Mouse (Mus musculus) neural tube, embryonic 15.5 days (tissue): ENCODE results near the gene Nsf. TPM values are rescaled to one million over a fixed set of nuclear protein-coding genes. Genes with fewer than 3 reads are reported as not detected.

Experiments
- ATAC-seq: fragments of 200-750 bp; cut with Nextera tagmentation; 2 replicates; pipeline ENCODE4 v1.8.0; 2017; ENCODE audit warnings: mild to moderate bottlenecking, moderate TSS enrichment, moderate library complexity; ENCODE audit not compliant: low FRiP score
- H3K27ac ChIP-seq: fragments of 300-500 bp; sonication (generic); replicated peaks from 2 replicates; pipeline ENCODE4 v1.5.1; 2015; ENCODE audit warnings: mild to moderate bottlenecking, inconsistent platforms
- H3K27me3 ChIP-seq: fragments of 300-500 bp; sonication (generic); replicated peaks from 2 replicates; pipeline ENCODE4 v1.6.1; 2015; ENCODE audit warnings: inconsistent platforms
- H3K36me3 ChIP-seq: fragments of 300-500 bp; sonication (generic); 2 replicates; pipeline ENCODE4 v1.6.1; 2015; ENCODE audit warnings: inconsistent platforms
- H3K4me1 ChIP-seq: fragments of 300-500 bp; sonication (generic); 2 replicates; pipeline ENCODE4 v1.6.1; 2015; ENCODE audit warnings: inconsistent platforms
- H3K4me2 ChIP-seq: fragments of 300-500 bp; sonication (generic); 2 replicates; pipeline ENCODE4 v1.6.1; 2015; ENCODE audit warnings: inconsistent platforms, mild to moderate bottlenecking, moderate library complexity
- H3K4me3 ChIP-seq: fragments of 300-500 bp; sonication (generic); replicated peaks from 2 replicates; pipeline ENCODE4 v1.5.1; 2015; ENCODE audit warnings: mild to moderate bottlenecking, inconsistent platforms
- H3K9ac ChIP-seq: fragments of 300-500 bp; sonication (generic); replicated peaks from 2 replicates; pipeline ENCODE4 v1.6.1; 2015; ENCODE audit warnings: mild to moderate bottlenecking, inconsistent platforms
- H3K9me3 ChIP-seq: fragments of 300-500 bp; sonication (generic); replicated peaks from 2 replicates; pipeline ENCODE4 v1.6.1; 2016; ENCODE audit warnings: inconsistent platforms
- WGBS: fragments of 180-500 bp; shearing (Covaris S2); methylation state at CpG from one replicate; pipeline ENCODE4 v1.1.7; 2015; ENCODE audit warnings: mixed read lengths; 5-methylcytosine and 5-hydroxymethylcytosine counted together
- polyA plus RNA-seq: library from polyadenylated mRNA; unstranded; fragments of >200 nt; fragmentation: Nextera tagmentation; extraction: Ambion mirVana; gene quantifications from 2 replicates; pipeline ENCODE4 v1.2.1, GENCODE M21; 2015

Gene Nsf
- polyA plus RNA-seq, 1 experiment from 2014 or later: 244 TPM

DNA sequence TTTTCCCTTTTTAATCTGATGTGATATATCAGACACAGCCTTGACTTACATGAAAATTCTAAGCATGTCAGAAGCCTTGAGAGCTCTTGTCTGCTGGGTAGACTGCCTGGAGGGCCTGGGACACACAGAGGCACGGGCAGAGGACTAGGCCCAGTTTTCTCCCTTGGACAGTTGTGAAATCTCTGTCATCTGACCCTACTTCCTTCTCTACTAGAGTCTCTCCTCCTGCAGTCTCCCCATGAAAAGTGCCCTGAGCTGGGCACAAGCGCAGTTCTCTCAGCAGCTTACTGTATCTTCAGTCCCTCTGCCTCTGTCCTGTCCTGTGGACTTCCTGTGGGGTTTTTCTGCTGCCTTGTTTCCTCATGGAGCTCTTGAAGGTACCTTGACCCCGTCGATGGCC is 25.5 kb upstream of the Nsf start:
- no peak overlapping the region for H3K4me2 ChIP-seq
- H3K4me3 ChIP-seq: no peak overlapping the region
- peaks cover 73% of the 10 kb centered on the region for H3K36me3 ChIP-seq
- H3K9me3 ChIP-seq: no peaks in the 10 kb centered on the region
- no peak overlapping the region for H3K9ac ChIP-seq
- H3K4me1 ChIP-seq: no peaks in the 10 kb centered on the region
- H3K27ac ChIP-seq: no peak overlapping the region; the same call in 1 of the 2 replicates
- ATAC-seq: no peak
- 84% methylated on average over 4 of the region's 4 CpGs for WGBS
- H3K27me3 ChIP-seq: no peaks in the 10 kb centered on the region

GRCm38 (mm10) chr11:103970876-103971275 is 17.0 kb upstream of the Nsf start:
- Histone ChIP-seq H3K9ac (no peak overlapping the region), H3K36me3 (peaks cover 42% of the 10 kb centered on the region), H3K4me3 (no peak overlapping the region), H3K27me3 (no peaks in the 10 kb centered on the region), H3K9me3 (no peaks in the 10 kb centered on the region), H3K4me2 (no peak overlapping the region), H3K27ac (no peak overlapping the region), H3K4me1 (peaks cover 41% of the 10 kb centered on the region)
- WGBS: 77% methylated on average over 3 of the region's 3 CpGs
- ATAC-seq: no peak

GRCm38 (mm10) chr11:103969278-103969677 is 15.4 kb upstream of the Nsf start:
- ATAC-seq: no peak
- no peak overlapping the region for H3K9ac ChIP-seq
- no peak overlapping the region for H3K4me2 ChIP-seq
- H3K4me3 ChIP-seq: no peak overlapping the region
- no peaks in the 10 kb centered on the region for H3K27me3 ChIP-seq
- no peaks in the 10 kb centered on the region for H3K9me3 ChIP-seq
- peaks cover 26% of the 10 kb centered on the region for H3K36me3 ChIP-seq
- H3K27ac ChIP-seq: no peak overlapping the region
- WGBS: 94% methylated on average over 5 of the region's 5 CpGs
- peaks cover 41% of the 10 kb centered on the region for H3K4me1 ChIP-seq

- H3K4me1 ChIP-seq: peaks cover 41% of the 10 kb centered on the region
- H3K9me3 ChIP-seq: no peaks in the 10 kb centered on the region
- H3K9ac ChIP-seq: peak overlapping the region; percentile 95
- peak overlapping the region; percentile 77 for H3K4me2 ChIP-seq
- H3K27ac ChIP-seq: peak overlapping the region; percentile 97
- ATAC-seq: no peak
- peak overlapping the region; percentile 96 for H3K4me3 ChIP-seq
- no peaks in the 10 kb centered on the region for H3K27me3 ChIP-seq
- H3K36me3 ChIP-seq: peaks cover 11% of the 10 kb centered on the region
- WGBS: 2% methylated on average over 20 of the region's 20 CpGs
Measured at GRCm38 (mm10) chr11:103967106-103967735, 13.4 kb upstream of the Nsf start.

DNA sequence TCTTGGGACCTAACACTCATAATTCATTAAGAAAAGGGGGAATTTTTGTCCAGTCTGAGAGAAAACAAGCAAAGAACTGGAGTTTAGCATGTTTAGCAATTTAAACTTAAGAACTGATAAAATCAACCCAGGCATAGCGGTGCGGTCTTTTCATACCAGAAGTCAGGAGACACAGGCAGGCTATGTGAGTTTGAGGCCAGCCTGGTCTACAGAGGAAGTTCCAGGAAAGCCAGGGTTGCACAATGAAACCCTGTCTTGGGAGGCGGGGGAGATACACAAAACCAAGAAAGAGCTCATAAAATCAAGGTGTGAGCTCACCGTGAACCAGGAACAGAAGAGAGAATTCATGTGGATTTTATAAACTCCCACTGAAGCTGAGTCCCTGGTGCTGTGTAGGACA is 3.0 kb upstream of the Nsf start:
- Histone ChIP-seq H3K9me3 (no peaks in the 10 kb centered on the region), H3K9ac (no peak overlapping the region), H3K27me3 (no peaks in the 10 kb centered on the region), H3K4me2 (no peak overlapping the region), H3K4me3 (no peak overlapping the region), H3K36me3 (no peaks in the 10 kb centered on the region), H3K27ac (no peak overlapping the region), H3K4me1 (peaks cover 22% of the 10 kb centered on the region)
- no peak for ATAC-seq
- 90% methylated on average over 4 of the region's 4 CpGs for WGBS

- no peaks in the 10 kb centered on the region for H3K36me3 ChIP-seq
- peaks cover 28% of the 10 kb centered on the region for H3K4me1 ChIP-seq
- peak overlapping the region; percentile 95 for H3K9ac ChIP-seq
- H3K9me3 ChIP-seq: no peaks in the 10 kb centered on the region
- under 1% methylated on average over 32 of the region's 32 CpGs for WGBS
- H3K27me3 ChIP-seq: no peaks in the 10 kb centered on the region
- peak; percentile 79 for ATAC-seq
- peak overlapping the region; percentile 82 for H3K4me3 ChIP-seq
- peak overlapping the region; percentile 86 for H3K27ac ChIP-seq
- H3K4me2 ChIP-seq: peak overlapping the region; percentile 66
Measured at GRCm38 (mm10) chr11:103953032-103953895, 592 bp downstream of the Nsf start.

DNA sequence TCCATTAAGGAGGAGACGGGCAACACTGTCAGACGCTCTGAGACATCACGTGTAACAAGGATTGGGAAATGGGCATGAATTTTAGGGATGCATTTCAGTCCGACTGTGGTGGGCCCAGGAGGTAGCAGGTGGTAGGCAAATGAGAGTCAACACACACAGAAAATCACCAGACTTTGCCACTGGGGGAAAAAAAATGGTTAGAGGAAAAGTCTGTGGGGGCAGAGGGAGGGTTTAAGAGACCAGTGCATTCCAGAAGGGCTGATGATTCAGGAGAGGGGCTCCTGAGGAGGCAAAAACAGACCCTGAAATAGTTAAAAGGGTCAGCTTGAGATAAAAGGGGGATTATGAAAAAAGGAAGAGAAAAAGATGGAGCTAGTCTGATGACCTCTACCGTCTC is 1.2 kb downstream of the Nsf start:
- H3K9ac ChIP-seq: peak overlapping the region; percentile 95
- 64% methylated on average over 5 of the region's 5 CpGs for WGBS
- ATAC-seq: no peak

GRCm38 (mm10) chr11:103951106-103951505 is 2.8 kb downstream of the Nsf start:
- no peak overlapping the region for H3K27ac ChIP-seq
- H3K9ac ChIP-seq: no peak overlapping the region
- H3K36me3 ChIP-seq: no peaks in the 10 kb centered on the region
- H3K4me3 ChIP-seq: no peak overlapping the region
- no peaks in the 10 kb centered on the region for H3K9me3 ChIP-seq
- ATAC-seq: no peak
- peak overlapping the region; percentile 66 for H3K4me2 ChIP-seq
- WGBS: 86% methylated on average over 7 of the region's 7 CpGs
- H3K4me1 ChIP-seq: peaks cover 28% of the 10 kb centered on the region
- no peaks in the 10 kb centered on the region for H3K27me3 ChIP-seq

More for the DNA sequence above, 1.2 kb downstream of the Nsf start:
- no peaks in the 10 kb centered on the region for H3K9me3 ChIP-seq
- no peaks in the 10 kb centered on the region for H3K36me3 ChIP-seq
- H3K4me3 ChIP-seq: peak overlapping the region; percentile 82
- H3K27ac ChIP-seq: no peak overlapping the region
- H3K27me3 ChIP-seq: no peaks in the 10 kb centered on the region
- peak overlapping the region; percentile 66 for H3K4me2 ChIP-seq
- peaks cover 28% of the 10 kb centered on the region for H3K4me1 ChIP-seq

DNA sequence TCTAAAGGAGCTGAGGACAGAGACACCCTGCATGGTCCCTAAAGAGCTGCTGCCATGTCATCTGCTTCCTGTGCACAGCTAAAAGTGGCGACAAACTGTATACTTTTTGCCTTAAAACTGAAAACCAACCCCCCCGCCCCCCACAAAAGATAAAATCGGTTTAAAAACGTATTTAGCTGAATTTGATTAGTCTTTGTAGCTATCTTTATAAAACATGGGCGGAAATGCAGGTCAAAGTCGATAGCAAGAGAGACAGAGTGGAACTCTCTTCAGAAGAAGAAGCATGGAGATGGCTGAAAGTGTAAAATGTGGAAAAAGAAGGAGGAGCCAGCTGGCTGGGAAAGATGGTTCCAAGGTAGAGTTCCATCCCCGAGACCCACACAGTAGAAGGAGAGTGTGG is 4.9 kb downstream of the Nsf start:
- Histone ChIP-seq H3K4me2 (no peak overlapping the region), H3K9me3 (no peaks in the 10 kb centered on the region), H3K4me1 (peaks cover 28% of the 10 kb centered on the region), H3K27ac (no peak overlapping the region), H3K27me3 (no peaks in the 10 kb centered on the region), H3K4me3 (no peak overlapping the region), H3K36me3 (no peaks in the 10 kb centered on the region), H3K9ac (no peak overlapping the region)
- 96% methylated on average over 7 of the region's 7 CpGs for WGBS
- no peak for ATAC-seq

- no peaks in the 10 kb centered on the region for H3K4me1 ChIP-seq
- WGBS: 92% methylated on average over 4 of the region's 4 CpGs
- H3K27me3 ChIP-seq: no peaks in the 10 kb centered on the region
- no peak for ATAC-seq
- no peak overlapping the region for H3K9ac ChIP-seq
- H3K9me3 ChIP-seq: no peaks in the 10 kb centered on the region
- no peak overlapping the region for H3K27ac ChIP-seq
- H3K4me3 ChIP-seq: no peak overlapping the region
- no peak overlapping the region for H3K4me2 ChIP-seq
- no peaks in the 10 kb centered on the region; the same call in 1 of the 2 replicates for H3K36me3 ChIP-seq
Measured at GRCm38 (mm10) chr11:103942740-103943139, 11.1 kb downstream of the Nsf start.

DNA sequence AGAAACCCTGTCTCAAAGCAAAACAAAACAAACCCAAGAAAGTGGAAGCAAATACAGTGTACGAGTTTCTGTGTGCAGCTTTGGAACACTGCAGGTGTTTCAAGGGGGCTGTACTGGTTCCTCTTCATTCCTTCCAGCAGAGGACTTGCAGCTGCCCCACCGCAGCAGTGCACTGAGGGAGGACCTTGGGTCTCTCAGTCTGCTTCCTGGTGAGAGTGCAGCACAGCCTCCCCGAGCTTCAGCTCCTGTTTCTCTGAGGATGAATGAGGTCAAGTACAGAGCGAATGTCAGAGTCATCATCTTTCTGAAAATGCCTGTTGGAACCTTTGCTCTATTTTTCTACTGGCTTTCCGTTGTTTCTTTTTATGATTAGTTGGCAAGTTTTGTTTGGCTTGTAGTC is 12.5 kb downstream of the Nsf start:
- H3K27me3 ChIP-seq: no peaks in the 10 kb centered on the region
- no peak overlapping the region for H3K9ac ChIP-seq
- no peak overlapping the region for H3K27ac ChIP-seq
- WGBS: 76% methylated on average over 5 of the region's 5 CpGs
- H3K4me2 ChIP-seq: no peak overlapping the region
- ATAC-seq: no peak
- no peaks in the 10 kb centered on the region for H3K9me3 ChIP-seq
- 0 out of 2 replicates have a peak, but pooled peaks cover 1% of the 10 kb centered on the region for H3K4me1 ChIP-seq
- H3K36me3 ChIP-seq: no peaks in the 10 kb centered on the region; the same call in 1 of the 2 replicates
- no peak overlapping the region for H3K4me3 ChIP-seq

- Histone ChIP-seq H3K27ac (no peak overlapping the region), H3K4me1 (0 out of 2 replicates have a peak, but pooled peaks cover 4% of the 10 kb centered on the region), H3K4me2 (no peak overlapping the region), H3K27me3 (no peaks in the 10 kb centered on the region), H3K9ac (no peak overlapping the region), H3K9me3 (no peaks in the 10 kb centered on the region), H3K4me3 (no peak overlapping the region), H3K36me3 (no peaks in the 10 kb centered on the region; the same call in 1 of the 2 replicates)
- WGBS: 83% methylated on average over 6 of the region's 6 CpGs
- ATAC-seq: no peak
Measured at GRCm38 (mm10) chr11:103940887-103941286, 13.0 kb downstream of the Nsf start.
